Mouse (Mus musculus) liver, embryonic 11.5 days (tissue): ENCODE measurements around the gene Slain2. TPM values are rescaled to one million over a fixed set of nuclear protein-coding genes. Genes with fewer than 3 reads are reported as not detected.

ENCODE experiments used
- polyA plus RNA-seq: library from polyadenylated mRNA; unstranded; fragments of >200 nt; fragmentation: Nextera tagmentation; extraction: Ambion mirVana; gene quantifications from 2 replicates; pipeline ENCODE4 v1.2.1, GENCODE M21; 2014

The Slain2 gene
- polyA plus RNA-seq, 1 experiment from 2014 or later, result 18.1 TPM

Other genes with a start within 250 kb of the Slain2 start
- not detected in 2 replicates for gene Txk, start 161.5 kb upstream of the Slain2 start, polyA plus RNA-seq
- 7.9 and 8.9 TPM in 2 replicates for gene Tec, start 45.8 kb upstream of the Slain2 start, polyA plus RNA-seq
- gene Gm10135, start 60.4 kb downstream of the Slain2 start, polyA plus RNA-seq, result not detected in 2 replicates
- gene Slc10a4, start 92.6 kb downstream of the Slain2 start, polyA plus RNA-seq, result 0.37 and 0.62 TPM in 2 replicates